Mouse (Mus musculus) c-Kit-positive CD71-positive TER-119-negative erythroid progenitor cells, embryonic 14.5 days (primary cell): ENCODE data around the gene Pcolce.

ENCODE experiments used
- DNase-seq: peaks from one replicate; pipeline ENCODE4 v3.0.0-alpha.2; 2013; ENCODE audit warnings: low read depth

The Pcolce gene

GRCm38 (mm10) chr5:137595921-137596320 lies 17.7 kb downstream of the Pcolce start:
- DNase-seq: no peak

DNA sequence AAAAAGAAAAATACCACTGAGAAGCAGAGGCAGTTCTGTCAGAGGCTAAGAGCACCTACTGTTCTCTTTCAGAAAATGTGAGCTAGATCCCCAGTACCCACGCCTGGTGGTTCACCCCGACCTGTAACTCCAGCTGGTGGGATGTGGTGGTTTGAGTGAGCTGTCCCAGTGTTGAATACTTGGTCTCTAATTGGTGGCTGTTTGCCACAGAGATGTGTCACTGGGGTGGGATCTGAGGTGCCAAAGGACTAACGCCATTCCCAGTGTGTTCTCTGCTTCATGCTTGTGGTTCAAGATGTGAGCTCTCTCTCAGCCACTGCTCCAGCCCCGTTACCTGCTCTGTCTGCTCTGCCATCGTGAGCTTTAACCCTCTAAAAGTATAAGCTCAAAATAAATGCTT lies 23.1 kb downstream of the Pcolce start:
- no peak for DNase-seq

GRCm38 (mm10) chr5:137584976-137585375 lies 28.6 kb downstream of the Pcolce start:
- DNase-seq: peak; percentile 46

DNA sequence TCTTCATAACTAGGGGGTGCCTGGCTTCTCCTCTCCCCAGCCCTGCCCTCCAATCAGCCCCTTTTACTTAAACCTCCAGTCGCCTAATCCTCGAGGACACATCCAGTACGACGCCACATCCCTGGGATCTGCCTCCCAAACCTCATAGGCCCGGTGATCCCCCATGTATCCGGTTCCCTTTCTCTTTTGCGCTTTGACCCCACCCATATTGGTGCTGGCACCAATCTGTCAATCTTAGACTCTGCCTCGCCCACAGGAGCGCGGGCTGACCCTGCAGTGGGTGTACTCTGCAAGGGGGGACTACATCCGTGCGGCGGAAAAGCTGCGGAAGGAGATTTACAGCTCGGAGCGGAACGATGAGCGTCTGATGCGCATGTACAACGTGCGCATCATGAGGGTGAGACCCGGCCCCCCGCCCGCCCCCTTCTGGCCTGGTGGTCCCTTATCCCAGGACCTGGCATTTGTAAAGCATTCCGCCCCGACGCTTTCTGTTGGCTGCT lies 29.9 kb downstream of the Pcolce start:
- DNase-seq: no peak

DNA sequence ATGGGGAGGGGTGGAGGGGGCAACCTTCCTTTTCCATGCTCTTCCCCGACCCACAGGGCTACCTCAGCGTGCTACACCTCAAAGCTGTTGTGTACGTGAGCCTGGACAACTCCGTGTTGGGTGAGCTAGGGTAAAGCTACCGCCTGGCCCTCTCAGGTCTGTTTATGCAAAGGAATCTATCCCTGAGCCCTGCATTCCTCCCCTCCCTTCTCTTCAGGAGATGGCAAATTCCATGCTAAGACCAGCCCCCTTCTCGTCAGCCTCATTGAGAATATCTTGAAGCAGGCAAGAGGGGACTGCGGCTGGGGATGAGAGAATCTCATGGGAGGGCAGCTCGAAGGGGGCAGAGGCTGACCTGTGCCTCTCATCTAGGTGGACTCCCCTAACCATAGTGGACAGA lies 30.9 kb downstream of the Pcolce start:
- no peak for DNase-seq

DNA sequence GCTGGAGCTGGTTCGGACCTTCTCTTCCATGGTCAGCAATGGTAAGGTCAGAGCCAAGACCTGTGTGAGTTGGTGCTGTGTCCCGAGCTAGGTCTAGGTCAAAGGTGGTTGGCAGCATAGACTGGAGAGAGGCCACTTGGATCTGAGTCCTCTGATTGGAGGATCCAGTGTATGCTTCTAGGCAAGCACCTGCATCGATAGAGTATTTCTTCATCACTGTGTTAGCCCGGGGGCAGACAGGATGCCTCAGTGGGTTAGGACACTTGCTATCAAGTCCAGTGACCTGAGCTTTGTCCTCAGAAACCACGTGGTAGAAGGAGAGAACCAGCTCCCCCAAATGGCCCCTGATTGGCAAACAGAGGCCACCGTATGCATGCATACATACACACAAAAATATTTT lies 33.3 kb downstream of the Pcolce start:
- no peak for DNase-seq

DNA sequence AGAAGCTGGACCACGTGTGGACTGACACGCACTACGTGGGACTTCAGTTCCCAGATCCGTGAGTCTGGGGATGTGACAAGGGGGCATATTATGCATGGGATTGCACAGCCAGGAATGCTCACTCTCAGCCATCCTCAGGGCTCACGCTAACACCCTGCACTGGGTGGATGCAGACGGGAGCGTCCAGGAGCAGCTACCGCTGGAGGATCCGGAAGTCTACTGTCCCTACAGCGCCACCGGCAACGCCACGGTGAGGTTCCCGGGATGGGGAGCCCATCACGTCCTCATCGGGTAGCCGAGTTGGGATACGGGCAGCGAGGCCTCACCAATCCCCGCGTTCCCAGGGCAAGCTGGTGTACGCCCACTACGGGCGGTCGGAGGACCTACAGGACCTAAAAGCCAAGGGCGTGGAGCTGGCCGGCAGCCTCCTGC lies 39.1 kb downstream of the Pcolce start:
- no peak for DNase-seq

DNA sequence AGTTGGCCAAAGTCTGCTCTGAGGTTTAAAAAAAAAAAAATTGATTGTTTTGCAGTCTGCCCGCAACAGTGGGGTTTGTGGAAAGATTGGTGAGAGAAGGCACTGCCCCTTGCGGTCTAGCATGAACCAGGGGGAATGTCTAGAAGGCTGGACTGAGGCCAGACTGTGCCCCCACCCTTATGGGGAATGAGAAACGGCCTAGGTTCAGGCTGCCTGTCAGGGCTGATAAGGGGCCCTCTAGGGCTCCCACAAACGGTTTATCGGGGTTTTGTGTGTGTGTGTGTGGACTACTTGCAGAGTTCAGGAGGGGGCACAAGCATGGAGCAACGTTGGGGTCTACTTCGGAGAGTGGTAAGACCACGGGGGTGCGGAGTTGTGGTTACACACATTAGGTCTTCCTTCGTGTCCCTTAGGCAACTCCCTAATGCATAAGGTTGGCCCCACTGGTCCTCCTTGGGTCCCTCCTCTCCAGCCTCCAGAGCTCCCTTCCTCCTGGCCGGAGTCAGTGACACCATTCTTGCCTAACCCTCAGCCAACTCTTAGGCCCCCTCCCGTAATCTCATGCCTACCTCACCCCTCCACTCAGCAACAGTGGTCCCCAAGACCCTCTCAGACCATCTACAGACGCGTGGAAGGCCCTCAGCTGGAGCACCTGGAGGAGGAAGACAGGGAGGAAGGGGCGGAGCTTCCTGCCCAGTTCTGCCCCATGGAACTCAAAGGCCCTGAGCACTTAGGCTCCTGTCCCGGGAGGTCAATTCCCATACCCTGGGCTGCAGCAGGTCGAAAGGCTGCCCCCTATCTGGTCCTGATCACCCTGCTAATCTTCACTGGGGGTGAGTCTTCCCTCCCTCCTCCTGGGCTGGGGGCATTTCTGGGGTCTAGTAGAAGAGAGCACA lies 42.6 kb downstream of the Pcolce start:
- DNase-seq: peak; percentile 84

DNA sequence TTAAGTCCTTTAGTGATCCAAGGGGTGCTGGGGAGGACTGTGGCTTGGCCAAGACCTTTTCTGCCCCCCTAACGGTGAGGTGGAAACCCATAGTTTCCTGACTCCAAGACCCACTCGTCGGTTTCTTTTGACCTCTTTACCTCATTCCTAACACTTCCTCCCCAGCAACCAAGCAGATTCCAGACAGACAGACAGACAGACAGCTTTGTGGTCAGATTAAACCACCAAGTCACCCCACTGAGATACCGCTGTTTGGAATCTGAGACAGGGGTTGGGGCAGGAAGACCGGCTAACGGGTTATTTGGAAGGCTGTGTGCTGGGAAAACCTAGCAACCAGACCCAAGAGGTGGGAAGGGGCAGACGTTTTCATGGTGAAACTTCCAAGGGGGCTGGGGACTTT lies 43.4 kb downstream of the Pcolce start:
- peak; percentile 27 for DNase-seq

DNA sequence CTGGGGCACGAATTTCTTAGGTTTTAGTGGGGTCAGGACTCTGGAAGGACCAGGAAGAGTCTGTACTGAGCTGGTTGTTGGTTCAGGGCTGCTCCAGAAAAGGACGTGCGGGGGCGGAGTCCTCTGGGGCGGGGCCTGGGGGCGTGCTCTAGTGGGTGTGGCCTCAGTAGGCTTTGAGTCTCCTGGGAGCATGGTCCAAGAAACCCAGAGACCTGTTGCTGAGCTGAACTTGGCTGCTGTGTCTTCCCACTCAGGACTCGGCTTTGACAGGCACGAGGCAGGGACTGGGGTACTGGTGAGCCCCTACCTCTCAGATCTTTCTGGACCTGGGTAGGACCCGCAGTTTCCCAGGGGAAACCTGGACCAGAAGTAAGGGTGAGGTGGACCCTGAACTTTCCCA lies 43.9 kb downstream of the Pcolce start, which contains the start of gene Tfr2:
TSS of gene Tfr2 (plus strand) at position 176 of the 400 bp plus-strand sequence.
- peak; percentile 83 for DNase-seq

- no peak for DNase-seq
Measured at GRCm38 (mm10) chr5:137569031-137569430, 44.6 kb downstream of the Pcolce start.

DNA sequence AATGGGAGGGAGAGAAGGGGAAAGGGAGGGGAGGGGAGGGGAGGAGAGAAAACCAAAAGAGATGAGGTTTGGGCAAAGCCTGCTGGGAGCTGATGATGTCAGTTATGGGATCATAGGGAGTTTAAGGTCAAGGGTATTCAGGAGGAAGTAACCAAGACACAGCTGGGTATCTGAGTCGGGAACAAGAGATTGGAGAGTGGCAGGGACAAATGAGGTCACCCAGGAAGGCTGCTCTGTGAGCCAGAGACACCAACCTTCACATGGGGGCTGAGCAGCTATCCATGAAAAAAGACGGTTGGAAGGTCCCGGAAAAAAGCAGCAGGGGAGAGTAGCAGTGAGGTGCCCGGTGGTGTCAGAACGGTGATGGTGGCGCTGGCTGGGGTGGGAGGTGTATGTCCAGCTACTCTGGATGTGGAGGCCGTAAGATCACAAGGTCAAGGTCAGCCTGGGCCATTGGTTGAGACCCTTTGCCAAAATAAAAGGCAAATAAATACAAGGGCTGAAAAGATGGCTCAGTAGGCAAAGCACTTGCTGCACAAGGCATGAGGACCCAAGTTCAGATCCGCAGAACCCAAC lies 45.3 kb downstream of the Pcolce start:
- DNase-seq: no peak

DNA sequence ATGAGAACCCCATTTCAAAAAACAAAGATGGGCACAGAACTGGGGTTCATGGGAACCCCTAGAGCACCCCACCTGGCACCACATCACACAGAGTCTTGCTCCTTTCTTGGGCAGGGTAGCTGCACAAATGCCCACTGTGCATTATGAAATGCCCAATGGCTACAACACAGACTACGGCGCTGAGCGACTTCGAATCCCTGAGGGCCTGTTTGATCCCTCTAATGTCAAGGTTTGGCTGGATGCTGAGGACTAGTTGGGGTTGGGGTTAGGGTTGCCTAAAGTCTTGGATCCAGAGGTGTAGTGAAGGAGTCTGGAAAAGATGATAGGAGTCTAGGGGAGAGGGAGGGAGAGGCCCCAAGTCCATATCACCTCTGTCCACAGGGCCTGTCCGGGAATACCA lies 47.2 kb downstream of the Pcolce start:
- DNase-seq: no peak

DNA sequence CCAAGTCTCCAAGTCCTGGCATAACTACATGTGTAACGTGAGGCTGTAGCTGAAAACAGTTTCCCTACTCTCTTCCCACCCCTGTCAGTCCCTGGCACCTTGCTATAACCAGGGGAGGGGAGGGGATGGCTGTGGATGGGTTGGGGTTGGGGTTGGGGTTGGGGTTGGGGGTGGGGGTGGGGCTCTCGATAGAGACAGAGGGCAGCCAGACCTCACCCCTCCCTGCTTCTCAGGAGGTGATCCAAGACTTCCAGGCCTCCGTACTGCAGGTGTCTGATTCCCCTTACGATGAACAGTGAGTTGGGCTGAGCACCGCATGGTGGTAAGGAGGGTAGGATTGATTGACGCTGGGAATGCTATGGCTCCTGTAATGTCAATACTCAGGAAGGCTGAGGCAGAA lies 47.8 kb downstream of the Pcolce start:
- no peak for DNase-seq

DNA sequence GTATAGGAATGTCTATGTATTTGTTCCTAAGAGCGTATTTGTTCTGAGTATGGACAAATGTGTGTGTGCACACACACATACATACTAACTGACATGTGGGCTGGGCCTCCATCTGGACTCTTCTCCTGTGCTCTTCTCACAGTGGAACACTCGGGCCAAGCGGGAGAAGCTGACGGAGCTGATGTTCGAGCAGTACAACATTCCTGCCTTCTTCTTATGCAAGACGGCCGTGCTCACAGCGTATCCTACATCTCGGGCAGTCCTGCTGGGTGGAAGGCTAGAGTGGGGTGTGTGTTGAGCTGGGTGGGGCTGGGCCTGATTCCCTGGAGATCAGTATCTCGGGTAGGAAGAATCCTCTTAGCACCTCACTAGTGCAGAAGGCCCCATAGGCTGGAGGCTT lies 50.6 kb downstream of the Pcolce start:
- DNase-seq: no peak

- DNase-seq: no peak
Measured at GRCm38 (mm10) chr5:137561556-137561955, 52.0 kb downstream of the Pcolce start.
